Mouse (Mus musculus): ENCODE measurements around the gene Rnf40.
"Not testable (repeated sequence)": the region's sequence is repeated elsewhere in the genome, so short reads cannot be mapped to it uniquely, and the experiment has no call there.

Gene Rnf40

DNA sequence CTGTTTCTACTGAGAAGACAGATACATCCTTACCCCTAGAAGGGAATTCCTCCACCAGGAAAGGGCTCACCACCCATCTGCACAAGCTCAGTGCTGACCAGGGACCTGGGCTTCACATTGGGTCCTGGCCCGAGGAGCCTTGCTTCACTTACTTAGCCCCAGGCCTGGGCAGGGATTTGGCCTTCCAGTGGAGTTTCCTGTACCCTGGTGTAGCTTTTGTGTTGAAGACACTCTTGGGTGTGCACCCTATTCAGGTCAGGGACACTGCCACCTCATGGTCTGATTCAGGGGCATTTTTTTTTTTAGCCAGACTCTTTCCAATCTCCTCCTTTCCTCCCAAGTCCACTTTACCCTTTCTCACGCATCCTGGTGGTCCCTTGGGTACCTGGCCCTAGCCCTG is 14.3 kb downstream of the Rnf40 start:
- DNase-seq (ENCODE audit: low spot score) = no peak

DNA sequence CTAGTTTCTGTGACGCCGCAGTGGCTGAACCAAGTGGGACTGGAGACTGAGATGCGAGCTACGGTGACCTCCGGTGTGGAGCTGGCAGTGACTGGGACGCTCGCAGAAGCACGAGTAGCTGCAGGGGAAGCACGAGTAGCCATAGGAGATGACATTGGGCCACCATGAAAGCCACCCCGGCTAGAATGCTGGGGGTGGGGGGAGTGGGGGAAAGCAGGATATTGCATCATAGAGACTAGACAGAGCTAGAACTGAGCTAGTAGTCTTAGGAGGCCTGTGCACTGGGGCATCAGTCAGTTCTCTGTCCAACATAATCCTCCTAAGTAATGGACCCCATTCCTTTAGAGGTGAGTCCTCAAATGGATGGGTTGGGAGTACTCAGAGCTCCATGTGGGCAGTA is 15.7 kb downstream of the Rnf40 start:
- no peak for DNase-seq (ENCODE audit: low spot score)

DNA sequence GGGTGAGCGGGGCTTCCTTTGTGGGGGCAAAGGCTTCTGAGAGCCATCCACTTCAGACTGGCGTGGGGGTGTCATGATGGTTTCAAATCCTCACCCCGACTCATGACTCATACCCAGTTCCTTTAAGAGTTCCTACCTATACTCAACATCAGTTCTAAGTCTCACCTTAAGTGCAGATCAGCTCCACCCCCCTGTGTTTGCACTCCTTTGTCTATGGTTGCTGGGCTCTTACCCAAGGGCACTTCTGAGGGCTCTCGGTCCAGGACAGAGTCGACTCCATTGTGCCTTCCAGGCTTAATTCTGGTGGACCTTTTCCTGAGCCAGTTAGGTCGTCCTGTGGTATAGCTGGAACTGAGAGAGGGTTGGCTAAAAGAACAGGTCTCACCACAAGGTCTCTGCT is 18.6 kb downstream of the Rnf40 start:
- no peak for DNase-seq (ENCODE audit: low spot score)

DNA sequence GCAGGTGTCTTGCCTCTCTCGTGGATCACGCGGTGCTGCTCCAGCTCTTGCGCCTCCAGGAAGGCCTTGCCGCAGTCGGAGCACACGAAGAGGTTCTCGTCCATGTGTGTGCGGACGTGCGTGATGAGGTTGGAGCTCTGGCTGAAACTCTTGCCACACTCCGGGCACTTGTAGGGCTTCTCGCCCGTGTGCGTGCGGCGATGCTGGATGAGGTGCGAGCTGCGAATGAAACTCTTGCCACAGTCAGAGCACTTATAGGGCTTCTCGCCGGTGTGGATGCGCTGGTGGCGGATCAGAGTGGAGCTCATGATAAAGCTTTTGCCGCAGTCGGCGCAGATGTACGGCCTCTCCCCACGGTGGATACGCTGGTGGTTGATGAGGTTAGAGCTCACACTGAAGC is 22.4 kb downstream of the Rnf40 start:
- no peak for DNase-seq (ENCODE audit: low spot score)

DNA sequence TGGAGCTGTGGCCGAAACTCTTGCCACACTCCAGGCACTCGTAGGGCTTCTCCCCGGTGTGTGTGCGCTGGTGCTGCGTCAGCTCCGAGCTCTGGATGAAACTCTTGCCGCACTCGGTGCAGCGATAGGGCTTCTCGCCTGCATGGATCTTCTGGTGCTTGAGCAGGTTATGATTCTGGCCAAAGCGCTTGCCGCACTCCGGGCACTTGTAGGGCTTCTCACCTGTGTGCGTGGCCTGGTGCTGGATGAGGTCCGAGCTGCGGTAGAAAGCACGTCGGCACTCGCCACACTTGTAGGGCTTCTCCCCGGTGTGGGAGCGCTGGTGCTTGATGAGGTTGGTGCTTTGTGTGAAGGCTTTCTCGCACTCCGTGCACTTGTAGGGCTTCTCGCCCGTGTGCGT is 23.0 kb downstream of the Rnf40 start:
- no peak for DNase-seq (ENCODE audit: low spot score)

DNA sequence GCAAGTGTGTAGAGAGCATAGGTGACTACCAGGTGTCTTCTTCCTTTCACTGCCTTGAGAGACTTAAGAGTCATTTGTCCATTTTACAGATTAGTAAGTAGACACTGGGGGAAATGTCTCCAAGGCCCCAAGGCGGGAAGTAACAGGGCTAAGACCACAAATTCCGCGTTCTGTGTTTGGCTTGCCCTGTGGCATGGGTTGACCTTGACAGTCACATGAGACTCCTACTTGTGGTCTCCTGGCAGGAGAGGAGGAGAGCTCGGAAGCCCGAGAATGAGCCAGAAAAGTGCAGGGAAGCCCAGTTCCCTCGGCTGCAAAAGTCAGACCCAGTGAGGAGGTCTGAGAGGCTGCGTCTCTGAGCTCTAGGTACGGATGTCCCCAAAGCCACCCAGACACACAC is 24.9 kb downstream of the Rnf40 start:
- no peak for DNase-seq (ENCODE audit: low spot score)

DNA sequence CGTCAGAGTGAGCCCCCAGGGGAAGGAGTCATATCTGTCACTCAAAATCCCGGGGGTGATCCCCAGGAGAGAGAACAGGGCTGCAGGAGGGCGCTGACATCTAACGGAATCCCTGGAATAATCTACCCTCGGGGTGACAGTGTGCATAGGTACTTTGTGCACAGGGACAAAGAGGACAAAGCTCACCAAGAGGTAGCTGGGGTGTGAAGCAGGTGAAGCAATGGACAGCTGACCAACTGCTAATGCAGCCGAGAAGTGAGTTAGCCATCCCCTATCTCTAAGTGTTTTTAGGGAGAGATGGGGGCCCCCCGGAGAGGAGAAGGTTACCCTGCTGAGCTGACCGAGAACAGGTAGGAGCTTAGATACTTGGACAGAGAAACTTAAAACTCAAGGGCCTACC is 25.5 kb downstream of the Rnf40 start:
- no peak for DNase-seq (ENCODE audit: low spot score)

DNA sequence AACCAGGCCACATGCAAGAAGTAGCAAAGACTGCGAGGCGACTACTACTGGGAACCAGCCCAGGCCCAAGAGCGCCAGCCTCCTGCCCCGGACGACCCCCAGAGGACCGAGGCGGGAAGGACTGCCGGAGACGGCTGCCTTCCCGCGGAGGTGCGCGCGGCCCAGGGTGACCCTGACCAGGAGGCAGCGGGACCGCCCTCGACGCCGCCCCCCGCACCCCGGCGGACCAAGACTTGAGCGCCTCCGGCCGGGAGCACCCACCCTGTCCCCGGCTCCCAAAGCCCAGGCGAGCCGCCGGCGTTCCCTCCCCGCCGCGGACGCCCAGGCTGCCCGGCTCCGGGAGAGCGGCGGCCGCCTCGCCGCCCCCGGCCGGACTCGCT is 25.9 kb downstream of the Rnf40 start:
- peak; percentile 47 for DNase-seq (ENCODE audit: low spot score)

DNA sequence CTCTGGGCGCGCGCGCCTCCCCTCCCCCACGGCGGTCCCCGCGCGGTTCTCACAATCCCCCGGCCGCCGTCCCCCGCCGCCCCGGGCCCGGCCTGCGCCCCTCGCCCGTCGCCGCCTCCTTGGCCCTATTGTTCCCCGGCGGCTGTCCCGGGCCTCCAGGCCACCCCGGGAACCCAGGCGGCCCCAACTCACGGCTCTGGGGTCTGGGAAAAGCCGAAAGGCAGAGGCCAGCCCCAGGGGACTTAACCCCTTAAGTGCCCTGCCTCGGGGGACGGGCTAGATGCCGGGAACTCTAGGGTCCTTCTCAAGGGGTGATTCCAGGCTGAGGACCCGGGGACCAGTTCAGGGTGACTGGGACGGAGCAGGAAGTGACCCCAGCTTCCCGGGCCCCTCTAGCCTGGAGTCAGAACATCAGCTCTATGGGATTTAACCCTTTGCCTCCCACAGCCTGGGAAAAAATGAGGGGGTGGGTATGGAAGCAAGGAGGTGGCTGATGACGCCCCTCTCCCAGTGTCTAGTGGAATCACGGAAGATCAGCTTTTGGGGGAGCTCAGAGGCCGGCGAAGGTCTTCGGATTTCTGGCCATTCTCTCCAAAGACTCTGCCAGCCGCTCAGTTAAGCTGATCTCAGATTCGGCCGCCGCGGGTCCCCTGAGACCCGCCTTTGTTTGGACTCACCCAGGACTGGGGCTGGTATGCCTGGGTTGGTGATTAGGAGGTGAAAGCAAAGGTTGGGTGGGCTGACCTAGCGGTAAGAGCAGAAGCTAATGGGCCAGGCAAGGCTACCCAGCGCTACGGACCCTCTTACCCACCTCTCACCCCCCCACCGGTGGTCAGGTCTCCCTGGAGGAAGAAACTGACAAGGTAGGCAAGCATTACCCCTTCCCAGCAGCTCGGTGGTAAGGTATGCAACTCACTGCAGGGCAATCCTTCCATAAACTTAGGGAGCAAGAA is 26.6 kb downstream of the Rnf40 start, which contains the start of gene Zfp629:
Zfp629 (minus strand) TSS at position 907 of the 953 bp plus-strand sequence.
- peak; percentile 55 for DNase-seq (ENCODE audit: low spot score)

DNA sequence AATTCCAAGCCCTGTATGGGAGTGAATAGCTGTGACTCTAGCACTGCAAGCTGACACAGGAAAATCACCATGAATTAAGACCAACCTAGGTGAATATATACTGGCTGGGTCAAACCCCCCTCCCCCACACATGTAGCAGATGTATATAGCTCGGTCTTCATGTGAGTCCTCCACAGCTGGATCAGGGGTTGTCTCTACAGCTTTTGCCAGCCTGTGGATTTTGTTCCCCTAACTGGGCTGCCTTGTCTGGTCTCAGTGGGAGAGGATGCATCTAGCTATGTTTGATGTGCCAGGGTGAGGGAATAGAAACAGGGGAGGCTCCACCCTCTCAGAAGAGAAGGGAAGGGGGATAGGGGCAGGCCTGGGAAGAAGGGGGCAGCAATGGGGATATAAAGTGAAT is 27.8 kb downstream of the Rnf40 start:
- DNase-seq (ENCODE audit: low spot score) = no peak

DNA sequence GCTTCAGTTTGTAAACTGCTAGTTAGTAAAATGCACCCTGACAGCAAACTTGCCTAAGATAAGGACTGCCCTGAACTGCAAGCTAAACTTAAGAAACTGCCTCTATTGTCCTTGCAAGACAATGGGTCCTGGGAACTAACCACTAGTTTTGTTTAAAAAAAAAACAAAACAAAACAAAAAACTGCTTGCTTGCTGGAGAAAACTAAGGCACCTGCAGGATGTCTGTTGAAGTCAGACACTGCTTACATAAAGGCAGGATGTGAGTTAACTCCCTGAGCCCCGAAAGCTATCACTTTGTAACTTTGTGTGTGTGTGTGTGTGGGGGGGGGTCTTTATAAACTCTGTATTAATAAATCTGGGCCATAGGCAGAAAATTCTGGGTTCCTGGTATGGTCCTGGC is 28.3 kb downstream of the Rnf40 start:
- no peak for DNase-seq (ENCODE audit: low spot score)

DNA sequence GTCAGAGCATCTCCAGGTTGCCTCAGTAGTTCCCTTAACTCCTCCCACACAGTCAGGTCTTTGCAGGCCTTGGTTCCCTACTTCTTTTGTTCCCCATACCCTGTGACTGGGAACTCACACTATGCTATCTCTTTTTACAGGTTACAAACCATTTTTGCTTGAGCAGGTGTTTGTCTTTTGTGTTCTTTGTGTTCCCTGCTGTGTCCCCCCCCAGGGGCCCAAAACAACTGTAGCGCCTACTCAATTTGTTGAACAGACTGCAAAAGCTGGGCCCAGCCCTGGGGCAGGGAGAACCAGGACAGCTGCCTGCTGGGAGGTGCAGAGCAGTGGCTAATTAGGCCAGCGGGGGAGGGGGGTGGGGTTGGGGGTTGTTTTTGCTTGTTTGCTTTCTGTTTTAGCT is 29.4 kb downstream of the Rnf40 start:
- DNase-seq (ENCODE audit: low spot score) = no peak

DNA sequence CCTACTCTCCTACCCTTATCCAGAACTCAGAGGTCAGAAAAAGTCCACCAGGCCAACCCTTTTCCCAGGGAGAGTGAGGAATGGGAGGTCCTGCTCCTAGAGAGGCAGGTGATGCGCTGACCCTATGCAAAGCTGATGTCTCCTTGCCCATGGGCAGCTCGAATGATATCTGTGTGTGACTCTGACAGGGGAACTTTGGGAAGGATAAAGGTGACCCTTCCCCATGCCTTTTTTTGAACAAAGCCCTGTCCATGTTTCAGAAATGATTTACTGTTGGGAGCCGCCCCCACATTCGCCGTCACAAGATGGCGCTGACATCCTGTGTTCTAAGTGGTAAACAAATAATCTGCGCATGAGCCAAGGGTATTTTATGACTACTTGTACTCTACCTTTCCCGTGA is 29.8 kb downstream of the Rnf40 start:
- not testable (repeated sequence) for DNase-seq (ENCODE audit: low spot score)

DNA sequence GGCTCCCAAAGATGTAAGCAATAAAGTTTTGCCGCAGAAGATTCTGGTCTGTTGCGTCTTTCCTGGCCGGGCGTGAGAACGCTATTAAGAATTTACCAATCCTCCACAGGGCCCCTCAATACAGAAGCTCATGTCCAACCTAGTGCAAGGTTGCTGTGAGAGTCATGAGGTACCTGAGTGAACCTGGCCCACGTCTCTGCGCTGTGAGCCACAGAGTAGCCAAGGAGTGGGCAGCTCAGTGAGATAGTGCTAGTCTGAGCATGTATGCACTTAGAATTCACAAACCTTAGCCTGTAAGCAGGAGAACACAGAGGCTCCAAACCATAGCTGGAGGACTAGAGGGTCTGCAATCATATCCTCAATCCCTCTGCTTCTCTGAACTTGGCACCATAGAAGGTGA is 37.5 kb downstream of the Rnf40 start:
- DNase-seq (ENCODE audit: low spot score) = no peak

DNA sequence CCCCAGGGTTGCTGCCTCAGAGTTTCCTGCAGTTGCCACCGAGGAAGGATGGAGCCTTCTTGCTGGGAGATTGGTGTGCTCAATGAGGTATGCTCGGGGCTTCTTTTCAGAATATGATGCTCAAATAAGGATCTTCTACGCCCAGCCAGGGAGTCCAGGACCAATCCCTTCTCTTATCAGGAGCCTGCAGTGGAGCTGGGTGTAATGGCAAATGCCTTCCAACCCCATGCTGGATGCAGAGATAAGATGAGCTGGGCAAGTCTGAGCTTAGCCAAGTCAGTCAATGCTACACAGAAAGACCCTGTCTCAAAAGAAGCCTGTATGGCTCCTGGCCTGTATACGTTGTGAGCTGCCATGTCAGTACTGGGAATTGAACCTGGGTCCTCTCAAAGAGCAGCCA is 37.9 kb downstream of the Rnf40 start:
- DNase-seq (ENCODE audit: low spot score) = no peak

DNA sequence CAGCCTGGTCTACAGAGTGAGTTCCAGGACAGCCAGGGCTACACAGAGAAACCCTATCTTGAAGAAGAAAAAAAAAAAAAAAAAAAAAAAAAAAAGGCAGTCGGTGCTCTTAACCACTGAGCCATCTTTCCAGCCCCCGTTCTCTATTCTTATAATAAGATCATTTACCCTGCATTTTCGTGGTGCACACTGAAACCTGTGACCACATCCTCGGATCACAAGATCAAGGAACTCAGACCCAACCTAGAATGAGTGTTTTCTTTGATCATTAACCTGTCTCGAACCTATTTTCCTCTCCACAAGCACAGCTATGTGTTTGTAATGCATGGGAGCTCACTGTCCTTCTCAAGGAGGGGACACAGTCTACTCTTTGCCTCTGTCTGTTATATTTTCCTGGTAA is 40.1 kb downstream of the Rnf40 start:
- DNase-seq (ENCODE audit: low spot score) = no peak

DNA sequence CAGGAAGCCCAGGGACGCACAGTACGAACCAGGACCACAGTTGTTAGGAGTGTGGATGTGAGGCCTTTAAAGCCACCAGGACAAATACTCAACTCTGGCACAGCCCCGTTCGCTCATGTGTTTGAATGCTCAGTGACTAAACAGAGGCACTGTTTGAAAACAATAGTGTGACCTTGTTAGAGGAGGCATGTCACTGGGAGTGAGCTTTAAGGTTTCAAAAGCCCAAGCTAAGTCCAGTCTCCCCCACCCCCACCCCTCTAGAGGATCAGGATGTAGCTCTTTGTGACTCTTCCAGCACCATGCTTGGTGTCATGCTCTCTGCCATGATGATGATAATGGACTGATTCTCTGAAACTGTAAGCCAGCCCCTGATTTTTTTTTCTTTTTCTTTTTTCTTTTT is 42.8 kb downstream of the Rnf40 start:
- DNase-seq (ENCODE audit: low spot score) = no peak

DNA sequence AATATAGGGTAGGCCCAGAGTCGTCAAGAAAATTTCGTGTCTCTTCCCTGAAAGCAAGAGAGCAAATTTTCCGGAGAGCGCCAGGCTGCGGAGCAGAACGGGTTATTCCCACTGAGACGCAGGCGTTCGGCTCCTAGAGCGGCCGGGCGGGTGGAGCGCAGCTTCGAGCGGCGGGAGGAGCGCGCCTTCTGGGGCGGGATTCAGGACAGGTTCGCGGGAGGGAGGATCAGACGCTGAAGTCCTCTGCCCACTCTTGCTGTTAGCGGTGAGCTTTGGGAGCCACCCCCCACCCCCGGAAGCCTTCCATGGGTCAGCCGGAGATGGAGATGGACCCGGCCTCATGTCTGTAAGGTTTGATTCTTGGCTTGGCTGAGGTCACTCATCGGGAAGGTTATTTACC is 48.4 kb downstream of the Rnf40 start:
- DNase-seq (ENCODE audit: low spot score) = peak; percentile 67

DNA sequence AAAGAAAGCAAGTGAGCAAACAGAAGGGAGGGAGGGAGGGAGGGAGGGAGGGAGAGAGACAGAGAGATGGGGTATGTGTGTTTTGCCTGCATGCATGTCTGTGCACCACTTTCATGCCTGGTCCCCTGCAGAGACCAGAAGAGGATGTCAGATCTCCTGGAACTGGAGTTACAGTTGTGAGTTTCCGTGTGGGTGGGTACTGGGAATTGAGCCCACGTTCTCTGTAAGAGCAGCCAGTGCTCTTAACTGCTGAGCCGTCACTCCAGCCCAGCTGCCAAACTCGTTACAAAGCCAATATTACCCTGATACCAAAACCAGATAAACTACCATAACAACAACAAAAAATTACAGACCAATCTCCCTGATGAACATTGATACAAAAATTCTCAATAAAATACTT is 52.7 kb downstream of the Rnf40 start:
- DNase-seq (ENCODE audit: low spot score) = no peak

DNA sequence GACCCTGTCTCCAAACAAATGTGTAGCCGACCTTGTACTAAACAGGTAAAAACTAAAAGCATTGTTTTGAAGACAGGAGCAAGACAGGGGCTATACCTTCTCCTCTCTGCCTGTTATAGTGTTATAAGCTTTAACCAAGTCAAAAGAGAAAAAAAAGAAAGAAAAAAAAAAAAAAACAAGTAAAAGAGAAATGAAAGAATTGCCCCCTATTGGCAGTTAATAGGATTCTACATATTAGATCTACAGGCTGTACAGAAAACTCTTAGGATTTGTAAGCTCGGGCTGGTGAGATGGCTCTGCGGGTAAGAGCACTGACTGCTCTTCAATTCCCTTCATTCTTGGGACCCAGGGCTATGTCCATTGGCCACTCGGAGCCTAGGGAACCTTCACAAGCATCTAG is 53.7 kb downstream of the Rnf40 start:
- no peak for DNase-seq (ENCODE audit: low spot score)

DNA sequence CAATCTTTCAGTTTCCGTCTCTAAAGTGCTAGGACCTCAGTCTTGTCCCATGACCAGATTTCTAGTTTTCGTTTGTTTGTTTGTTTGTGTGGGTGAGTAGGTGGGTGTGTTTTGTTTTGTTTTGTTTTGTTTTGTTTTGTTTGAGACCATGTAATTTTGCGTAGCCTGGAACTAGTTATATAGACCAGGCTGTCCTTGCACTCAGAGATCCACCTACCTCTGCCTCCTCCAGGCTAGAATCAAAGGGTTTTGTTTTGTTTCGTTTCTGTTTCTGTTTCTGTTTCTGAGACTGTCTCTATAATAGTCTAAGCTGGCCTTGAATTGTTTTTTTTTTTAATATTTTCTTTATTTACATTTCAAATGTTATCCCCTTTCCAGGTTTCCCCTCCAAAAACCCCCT is 57.8 kb downstream of the Rnf40 start:
- no peak for DNase-seq (ENCODE audit: low spot score)

DNA sequence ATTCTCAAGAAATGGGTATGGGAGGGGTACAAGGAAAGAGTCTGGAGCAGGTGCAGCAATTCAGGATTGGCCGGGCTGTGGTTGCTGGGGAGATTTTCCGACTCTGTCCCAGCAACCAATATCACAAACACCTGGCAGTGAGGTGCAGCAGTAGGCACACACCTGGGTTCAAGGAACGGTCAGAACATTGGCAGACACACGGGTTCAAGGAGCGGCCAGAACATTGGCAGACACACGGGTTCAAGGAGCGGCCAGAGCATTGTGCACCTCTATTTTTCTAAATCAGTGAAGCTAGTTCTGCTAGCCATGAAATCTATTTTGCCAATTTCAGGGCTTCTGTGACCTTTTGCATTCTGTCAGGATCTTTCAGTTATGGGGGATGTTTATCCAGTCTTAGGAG is 59.0 kb downstream of the Rnf40 start:
- DNase-seq (ENCODE audit: low spot score) = not testable (repeated sequence)

DNA sequence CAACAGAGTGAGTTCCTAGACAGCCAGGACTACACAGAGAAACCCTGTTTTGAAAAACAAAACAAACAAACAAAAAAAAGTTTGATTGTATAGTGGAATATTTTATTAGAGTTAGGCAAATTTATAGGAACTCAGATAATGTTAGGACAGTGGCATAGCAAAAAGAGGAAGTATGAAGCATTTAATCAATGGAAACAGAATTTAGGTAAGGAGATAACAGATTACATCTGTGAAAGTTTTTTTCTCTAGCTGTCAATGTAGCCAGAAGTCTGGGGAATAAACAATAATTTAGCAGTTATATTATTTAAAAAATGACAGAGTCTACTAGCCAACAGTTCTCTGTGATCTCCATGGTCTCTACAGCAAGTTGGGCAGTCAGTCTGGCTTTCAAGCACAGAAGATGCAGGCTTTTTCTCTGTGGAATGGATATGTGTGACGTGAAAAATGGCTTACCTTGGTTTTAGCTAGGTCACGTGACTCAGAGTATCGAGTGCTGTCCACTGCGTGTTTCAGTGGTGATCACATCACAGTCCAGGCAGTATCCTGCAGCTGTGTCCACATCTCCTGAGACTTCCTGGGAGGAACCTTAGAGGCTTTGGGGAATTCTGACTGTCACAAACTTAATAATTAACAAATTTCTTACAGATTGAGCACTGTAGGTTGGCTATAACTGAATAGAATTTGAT is 60.1 kb downstream of the Rnf40 start:
- no peak for DNase-seq (ENCODE audit: low spot score)

DNA sequence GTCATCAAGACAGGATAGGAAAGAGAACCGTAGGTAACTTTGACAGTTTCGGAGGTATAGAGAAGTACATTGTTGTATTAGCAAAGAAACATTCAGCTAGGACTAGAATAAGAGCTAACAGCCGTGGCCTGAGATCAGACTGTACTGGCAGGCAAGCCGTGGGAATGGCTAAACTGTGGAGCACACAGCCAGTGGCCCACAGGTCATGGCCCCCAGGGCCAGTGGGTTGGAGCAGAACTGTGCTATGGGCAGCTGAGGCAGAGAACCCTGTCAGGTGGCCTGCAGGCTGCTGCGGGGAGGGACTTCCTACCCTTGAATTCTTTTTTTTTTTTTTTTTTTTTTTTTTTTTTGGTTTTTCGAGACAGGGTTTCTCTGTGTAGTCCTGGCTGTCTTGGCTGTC is 60.6 kb downstream of the Rnf40 start:
- no peak for DNase-seq (ENCODE audit: low spot score)

All from ovary, adult 18-20 months (tissue).